Mouse (Mus musculus): Measurements from ENCODE around the gene Lca5l.

Lca5l gene

GRCm38 (mm10) chr16:96112769-96113168, 79.3 kb downstream of the Lca5l start:
- no peak for DNase-seq

- DNase-seq = no peak
These were observed 81.3 kb downstream of the Lca5l start for GRCm38 (mm10) chr16:96110655-96111345.

- DNase-seq = no peak
These were observed 82.4 kb downstream of the Lca5l start for GRCm38 (mm10) chr16:96109673-96110072.
